Mouse (Mus musculus): ENCODE results near the gene Fbxo47. TPM values are rescaled to one million over a fixed set of nuclear protein-coding genes. Genes with fewer than 3 reads are reported as not detected.

Gene Fbxo47
- polyA plus RNA-seq, 1 experiment from 2014 or later = 0.29 TPM

- peaks cover 25% of the 10 kb centered on the region for H3K4me1 ChIP-seq (ENCODE audit: insufficient read depth, low read depth, low read length)
- 58% methylated on average over 5 of the region's 5 CpGs for WGBS
- H3K36me3 ChIP-seq (ENCODE audit: insufficient read depth, low read length) = no peaks in the 10 kb centered on the region
- ATAC-seq (no peak), DNase-seq (ENCODE audit: low spot score) (no peak)
- TF ChIP-seq EP300 (IDR thresholded peaks at IDR 0.05) (no peak), CTCF (IDR thresholded peaks at IDR 0.05) (no peak)
- H3K9ac ChIP-seq (replicated peaks; ENCODE audit: low read depth) = no peak overlapping the region
- 0 out of 2 replicates have a peak overlapping the region, but pooled peaks have one; percentile 38 for H3K27ac ChIP-seq (ENCODE audit: low read length)
- H3K4me2 ChIP-seq (replicated peaks; ENCODE audit: low read depth, low read length) = no peak overlapping the region
- no peak overlapping the region for H3K4me3 ChIP-seq (ENCODE audit: low read depth, low read length)
- no peaks in the 10 kb centered on the region for H3K9me3 ChIP-seq (ENCODE audit: low read length)
- no peaks in the 10 kb centered on the region for H3K27me3 ChIP-seq (replicated peaks; ENCODE audit: insufficient read depth, low read length)
Measured at GRCm38 (mm10) chr11:97816176-97816575, 67.8 kb downstream of the Fbxo47 start.

GRCm38 (mm10) chr11:97815736-97816135 lies 68.2 kb downstream of the Fbxo47 start:
- Histone ChIP-seq H3K27ac (ENCODE audit: low read length) (peak overlapping the region; percentile 38; the same call in 1 of the 2 replicates), H3K4me3 (ENCODE audit: low read depth, low read length) (no peak overlapping the region), H3K9ac (replicated peaks; ENCODE audit: low read depth) (no peak overlapping the region), H3K4me2 (replicated peaks; ENCODE audit: low read depth, low read length) (no peak overlapping the region), H3K4me1 (ENCODE audit: insufficient read depth, low read depth, low read length) (peaks cover 26% of the 10 kb centered on the region), H3K27me3 (replicated peaks; ENCODE audit: insufficient read depth, low read length) (no peaks in the 10 kb centered on the region), H3K36me3 (ENCODE audit: insufficient read depth, low read length) (no peaks in the 10 kb centered on the region), H3K9me3 (ENCODE audit: low read length) (no peaks in the 10 kb centered on the region)
- DNase-seq (ENCODE audit: low spot score) = no peak
- WGBS = 62% methylated on average over 11 of the region's 11 CpGs
- TF ChIP-seq EP300 (IDR thresholded peaks at IDR 0.05) (no peak), CTCF (IDR thresholded peaks at IDR 0.05) (no peak)
- ATAC-seq = peak; percentile 11; the same call in 1 of the 2 replicates

DNA sequence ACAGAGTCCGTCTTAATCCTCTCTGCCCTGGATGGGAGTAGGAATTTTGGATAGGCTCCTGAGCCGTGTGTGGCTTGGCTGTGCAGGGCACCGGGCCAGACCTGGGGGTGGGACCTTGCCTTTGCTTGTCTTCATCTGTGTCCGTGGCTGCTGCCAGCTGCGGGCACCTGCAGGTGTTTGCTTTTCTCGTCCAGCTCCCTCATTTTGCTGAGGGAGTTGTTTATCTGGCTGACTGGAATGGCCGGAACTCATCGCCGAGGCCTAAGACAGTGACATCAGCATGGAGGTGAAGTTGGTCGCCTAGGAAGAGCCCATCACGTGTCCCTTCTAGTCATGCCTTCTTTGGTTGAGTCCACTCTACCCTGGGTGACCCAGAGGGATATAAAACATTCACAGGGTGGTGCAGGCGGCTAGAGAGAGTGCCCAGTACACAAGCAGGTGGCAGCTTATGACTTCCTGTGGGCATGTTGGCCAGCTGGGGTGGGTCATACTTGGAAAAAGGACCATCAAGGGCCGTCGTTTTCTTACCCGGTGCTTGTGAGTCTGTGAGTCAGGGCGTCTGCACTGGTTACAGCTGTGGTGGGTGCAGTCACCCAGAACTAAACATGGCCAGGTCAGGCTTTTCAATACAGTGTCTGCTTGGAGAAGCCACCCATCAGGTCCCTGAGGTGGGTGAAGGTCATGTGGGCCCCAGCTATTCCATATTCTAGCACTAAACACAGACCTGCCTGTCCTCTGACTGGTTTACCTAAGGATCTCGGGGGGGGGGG lies 70.0 kb downstream of the Fbxo47 start:
- no peaks in the 10 kb centered on the region for H3K27me3 ChIP-seq (replicated peaks; ENCODE audit: insufficient read depth, low read length)
- H3K9me3 ChIP-seq (ENCODE audit: low read length) = no peaks in the 10 kb centered on the region
- DNase-seq (ENCODE audit: low spot score) (no peak), ATAC-seq (no peak)
- H3K27ac ChIP-seq (ENCODE audit: low read length) = peak overlapping the region; percentile 21; the same call in 1 of the 2 replicates
- no peak overlapping the region for H3K4me2 ChIP-seq (replicated peaks; ENCODE audit: low read depth, low read length)
- H3K4me1 ChIP-seq (ENCODE audit: insufficient read depth, low read depth, low read length) = peaks cover 36% of the 10 kb centered on the region
- no peak for TF ChIP-seq EP300 (IDR thresholded peaks at IDR 0.05)
- no peak for TF ChIP-seq CTCF (IDR thresholded peaks at IDR 0.05)
- H3K36me3 ChIP-seq (ENCODE audit: insufficient read depth, low read length) = peaks cover 6% of the 10 kb centered on the region; the same call in 1 of the 2 replicates
- H3K4me3 ChIP-seq (ENCODE audit: low read depth, low read length) = no peak overlapping the region
- 42% methylated on average over 17 of the region's 17 CpGs for WGBS
- H3K9ac ChIP-seq (replicated peaks; ENCODE audit: low read depth) = no peak overlapping the region

DNA sequence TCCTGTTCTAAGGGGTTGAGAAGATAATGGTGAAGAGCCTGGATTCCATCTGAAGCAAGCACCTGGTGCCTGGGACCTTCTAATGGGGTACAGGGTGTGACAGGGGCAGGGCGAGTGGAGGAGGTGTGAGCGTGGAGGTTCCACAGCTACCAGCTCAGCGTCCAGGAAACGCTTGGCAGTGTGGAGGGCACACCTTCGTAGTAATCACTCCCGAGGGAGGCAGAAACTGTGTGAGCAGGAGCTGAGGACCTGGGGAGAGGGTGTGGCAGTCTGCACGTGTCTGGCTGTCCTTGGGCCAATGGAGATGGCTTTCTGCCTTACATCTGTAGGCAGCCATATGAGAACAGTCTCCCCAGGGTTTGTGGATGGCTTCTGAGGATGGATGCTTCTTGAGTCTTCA lies 70.9 kb downstream of the Fbxo47 start:
- peaks cover 37% of the 10 kb centered on the region for H3K4me1 ChIP-seq (ENCODE audit: insufficient read depth, low read depth, low read length)
- no peak for TF ChIP-seq EP300 (IDR thresholded peaks at IDR 0.05)
- TF ChIP-seq CTCF (IDR thresholded peaks at IDR 0.05) = no peak
- H3K4me2 ChIP-seq (replicated peaks; ENCODE audit: low read depth, low read length) = no peak overlapping the region
- no peaks in the 10 kb centered on the region for H3K27me3 ChIP-seq (replicated peaks; ENCODE audit: insufficient read depth, low read length)
- ATAC-seq (peak; percentile 39), DNase-seq (ENCODE audit: low spot score) (peak; percentile 58)
- H3K27ac ChIP-seq (ENCODE audit: low read length) = no peak overlapping the region
- 45% methylated on average over 7 of the region's 7 CpGs for WGBS
- no peaks in the 10 kb centered on the region for H3K9me3 ChIP-seq (ENCODE audit: low read length)
- no peak overlapping the region for H3K4me3 ChIP-seq (ENCODE audit: low read depth, low read length)
- H3K36me3 ChIP-seq (ENCODE audit: insufficient read depth, low read length) = peaks cover 7% of the 10 kb centered on the region; the same call in 1 of the 2 replicates
- no peak overlapping the region for H3K9ac ChIP-seq (replicated peaks; ENCODE audit: low read depth)

- Histone ChIP-seq H3K4me3 (ENCODE audit: low read depth, low read length) (no peak overlapping the region), H3K9ac (replicated peaks; ENCODE audit: low read depth) (no peak overlapping the region), H3K9me3 (ENCODE audit: low read length) (no peaks in the 10 kb centered on the region), H3K4me1 (ENCODE audit: insufficient read depth, low read depth, low read length) (peaks cover 40% of the 10 kb centered on the region), H3K27me3 (replicated peaks; ENCODE audit: insufficient read depth, low read length) (no peaks in the 10 kb centered on the region), H3K4me2 (replicated peaks; ENCODE audit: low read depth, low read length) (no peak overlapping the region), H3K36me3 (ENCODE audit: insufficient read depth, low read length) (peaks cover 8% of the 10 kb centered on the region; the same call in 1 of the 2 replicates), H3K27ac (ENCODE audit: low read length) (peak overlapping the region; percentile 14; the same call in 1 of the 2 replicates)
- WGBS = 17% methylated on average over 3 of the region's 3 CpGs
- no peak for DNase-seq (ENCODE audit: low spot score)
- TF ChIP-seq CTCF (IDR thresholded peaks at IDR 0.05) = no peak
- TF ChIP-seq EP300 (IDR thresholded peaks at IDR 0.05) = no peak
- ATAC-seq = no peak
Measured at GRCm38 (mm10) chr11:97812491-97812921, 71.4 kb downstream of the Fbxo47 start.

- Histone ChIP-seq H3K4me3 (ENCODE audit: low read depth, low read length) (no peak overlapping the region), H3K36me3 (ENCODE audit: insufficient read depth, low read length) (peaks cover 11% of the 10 kb centered on the region; the same call in 1 of the 2 replicates), H3K27ac (ENCODE audit: low read length) (peak overlapping the region; percentile 14; the same call in 1 of the 2 replicates), H3K27me3 (replicated peaks; ENCODE audit: insufficient read depth, low read length) (no peaks in the 10 kb centered on the region), H3K9me3 (ENCODE audit: low read length) (no peaks in the 10 kb centered on the region), H3K4me1 (ENCODE audit: insufficient read depth, low read depth, low read length) (peaks cover 37% of the 10 kb centered on the region), H3K9ac (replicated peaks; ENCODE audit: low read depth) (no peak overlapping the region; the same call in 1 of the 2 replicates), H3K4me2 (replicated peaks; ENCODE audit: low read depth, low read length) (no peak overlapping the region)
- TF ChIP-seq EP300 (IDR thresholded peaks at IDR 0.05) = no peak
- no peak for TF ChIP-seq CTCF (IDR thresholded peaks at IDR 0.05)
- no peak for DNase-seq (ENCODE audit: low spot score)
- no peak for ATAC-seq
- 30% methylated on average over 12 of the region's 13 CpGs for WGBS
Measured at GRCm38 (mm10) chr11:97811569-97812362, 72.2 kb downstream of the Fbxo47 start.

Measured in lung, postnatal 0 days (tissue).